Mouse (Mus musculus): Measurements from ENCODE around the gene Mab21l3.
"Not testable (repeated sequence)": the region's sequence is repeated elsewhere in the genome, so short reads cannot be mapped to it uniquely, and the experiment has no call there.

Mab21l3 gene

DNA sequence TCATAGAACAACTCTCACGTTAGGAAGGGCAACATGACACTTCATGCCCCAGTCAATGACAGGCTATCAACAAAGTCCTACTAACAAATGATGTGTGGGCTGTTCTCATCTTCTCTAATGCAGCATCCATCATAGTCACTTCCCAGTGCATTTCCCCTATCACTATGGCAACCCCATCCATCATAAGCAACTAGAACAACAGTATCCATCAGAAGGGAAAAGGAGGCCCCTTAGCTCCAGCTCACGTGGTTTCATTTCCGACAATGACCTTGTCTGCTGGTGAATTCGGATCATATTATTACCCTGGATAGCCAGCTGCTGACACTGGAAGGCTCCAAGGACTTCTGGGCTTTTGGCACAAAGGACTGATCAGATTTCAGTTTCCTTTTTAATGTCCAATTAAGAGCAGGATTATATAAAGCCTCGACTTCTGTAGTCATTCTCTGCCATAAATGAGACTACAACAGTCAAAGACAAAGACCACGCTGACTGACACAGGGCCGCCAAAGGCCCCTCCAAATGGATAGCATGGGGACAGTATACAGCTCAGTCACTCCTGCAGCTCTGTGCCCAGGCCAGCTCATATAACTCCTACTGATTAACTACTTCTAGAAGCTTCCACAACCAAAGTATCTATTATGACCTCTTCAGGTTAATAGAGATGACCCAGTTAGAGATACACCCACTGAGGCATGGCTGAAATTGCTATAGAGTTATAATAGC, 6.2 kb downstream of the Mab21l3 start:
- no peak for DNase-seq (ENCODE audit: low read depth in 1 of 2, low spot score in 2 of 2)

DNA sequence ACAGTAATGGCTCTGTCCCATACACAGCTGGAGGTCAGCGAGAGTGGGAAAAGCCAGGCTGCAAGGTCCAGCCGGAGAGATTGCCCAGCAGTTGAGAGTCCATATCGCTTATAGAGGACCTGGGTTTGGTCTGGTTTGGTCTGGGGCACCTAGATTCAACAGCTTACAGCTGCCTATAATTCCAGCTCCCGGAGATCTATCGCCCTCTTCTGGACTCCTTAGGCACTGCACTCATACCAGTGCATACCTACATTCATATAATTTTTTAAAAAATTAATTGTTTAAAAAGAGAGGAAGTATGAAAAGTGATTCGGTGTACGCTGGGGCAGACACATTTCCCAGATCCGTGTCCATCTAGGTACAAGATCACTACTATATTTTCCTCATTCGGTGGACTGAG, 9.4 kb downstream of the Mab21l3 start:
- no peak for DNase-seq (ENCODE audit: low read depth in 1 of 2, low spot score in 2 of 2)

DNA sequence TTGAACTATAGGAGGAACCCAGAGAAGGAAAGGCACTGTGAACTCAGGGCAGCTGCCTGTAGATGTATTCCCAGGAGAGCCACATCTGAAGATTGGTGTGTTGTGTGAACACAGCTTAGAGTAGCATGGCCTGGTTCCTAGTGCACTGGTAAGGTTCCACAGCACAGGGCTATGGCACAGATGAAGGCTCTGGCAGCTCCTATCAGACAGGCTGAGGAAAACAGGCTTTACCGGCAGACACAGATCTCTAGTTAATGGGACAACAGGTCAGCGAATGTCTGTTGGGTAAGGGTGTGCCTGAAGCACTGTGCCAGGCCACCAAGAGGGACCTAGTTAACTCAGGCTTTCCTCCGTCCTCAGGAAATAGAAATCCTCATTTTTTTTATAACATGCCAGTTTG, 11.8 kb downstream of the Mab21l3 start:
- DNase-seq (ENCODE audit: low read depth in 1 of 2, low spot score in 2 of 2), result no peak

DNA sequence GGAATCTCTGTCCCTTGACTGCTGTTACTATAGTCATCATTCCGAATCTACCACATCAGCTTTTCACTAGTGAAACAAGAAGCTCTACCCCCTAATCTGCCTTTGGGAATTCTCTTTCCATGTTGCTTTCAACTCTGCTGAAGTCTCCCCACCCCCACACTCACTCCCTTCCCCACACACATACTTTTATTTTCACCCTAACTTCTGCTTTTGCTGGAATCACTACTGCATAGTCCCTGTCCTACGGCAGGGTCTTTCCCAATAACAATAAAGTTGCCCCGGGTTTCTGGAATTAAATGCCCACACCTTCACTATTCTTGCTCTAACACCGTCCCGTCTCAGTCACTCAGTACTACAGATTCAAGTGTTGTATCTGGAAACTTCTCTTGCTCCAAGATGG, 12.2 kb downstream of the Mab21l3 start:
- DNase-seq (ENCODE audit: low read depth in 1 of 2, low spot score in 2 of 2), result no peak

DNA sequence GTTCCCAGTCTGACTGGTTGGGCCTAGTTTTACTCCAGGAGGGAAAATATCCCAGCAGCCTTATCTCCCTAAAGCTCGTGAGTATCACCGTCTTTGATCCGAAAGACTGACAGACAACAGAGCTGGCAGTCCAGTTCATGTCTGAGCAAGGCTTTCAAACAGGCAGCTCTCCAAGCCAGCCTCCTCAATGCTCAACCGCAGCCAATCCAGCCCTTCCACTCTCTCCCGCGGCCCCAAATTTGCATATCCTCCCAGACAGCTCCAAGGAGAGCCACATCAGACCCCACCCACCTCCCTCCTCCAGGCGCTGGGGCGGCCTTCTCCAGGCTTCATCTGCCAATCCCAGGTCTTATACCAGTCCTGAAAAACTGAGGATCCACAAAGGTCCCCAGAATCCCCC, 12.7 kb downstream of the Mab21l3 start:
- no peak for DNase-seq (ENCODE audit: low read depth in 1 of 2, low spot score in 2 of 2)

GRCm38 (mm10) chr3:101831189-101831858, 17.4 kb downstream of the Mab21l3 start:
- no peak for DNase-seq (ENCODE audit: low read depth in 1 of 2, low spot score in 2 of 2)

GRCm38 (mm10) chr3:101829881-101830616, 18.7 kb downstream of the Mab21l3 start:
- DNase-seq (ENCODE audit: low read depth in 1 of 2, low spot score in 2 of 2), result no peak

GRCm38 (mm10) chr3:101828595-101828994, 20.2 kb downstream of the Mab21l3 start:
- no peak for DNase-seq (ENCODE audit: low read depth in 1 of 2, low spot score in 2 of 2)

DNA sequence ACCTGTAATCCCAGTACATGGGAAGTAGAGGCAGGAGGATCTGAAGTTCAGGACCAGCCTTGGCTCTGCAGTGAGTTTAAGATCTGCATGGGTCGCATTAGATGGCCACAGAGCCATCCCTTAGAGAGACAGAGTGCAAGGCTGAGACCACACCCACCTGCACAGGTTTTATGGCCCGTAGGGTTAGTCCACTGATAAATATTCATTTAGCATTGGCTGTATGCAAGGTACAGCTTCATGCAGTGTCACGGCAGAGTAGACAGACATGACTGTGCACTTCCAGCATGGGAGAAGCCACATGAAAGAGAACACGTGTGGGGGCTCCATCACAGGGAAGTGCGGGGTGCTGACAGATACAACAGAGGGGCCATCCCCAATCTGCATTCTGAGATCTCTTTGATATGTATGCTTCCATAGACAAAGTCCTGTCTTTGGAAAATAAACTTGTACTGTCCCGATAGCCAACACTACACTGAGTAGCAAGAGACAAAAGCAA, 21.5 kb downstream of the Mab21l3 start:
- DNase-seq (ENCODE audit: low read depth in 1 of 2, low spot score in 2 of 2), result no peak

DNA sequence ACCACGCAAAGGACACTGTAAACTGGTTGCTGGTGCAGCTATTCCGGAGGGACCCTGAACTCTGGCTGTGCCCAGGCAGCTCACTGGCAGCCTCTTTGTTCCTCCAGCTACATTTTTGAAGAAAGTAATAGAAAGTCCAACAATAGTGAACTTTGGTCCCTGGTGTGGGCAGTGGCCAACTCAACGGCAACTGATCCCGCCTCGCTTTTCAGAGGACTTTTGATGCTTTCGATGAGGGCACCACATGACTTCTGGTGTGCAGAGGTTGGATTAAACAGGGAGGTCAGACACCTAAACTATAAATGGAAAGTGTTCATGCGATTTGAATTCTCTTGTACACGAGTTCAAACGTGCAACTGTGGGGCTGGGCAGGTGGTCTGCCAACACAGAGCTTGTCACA, 24.4 kb downstream of the Mab21l3 start:
- no peak for DNase-seq (ENCODE audit: low read depth in 1 of 2, low spot score in 2 of 2)

DNA sequence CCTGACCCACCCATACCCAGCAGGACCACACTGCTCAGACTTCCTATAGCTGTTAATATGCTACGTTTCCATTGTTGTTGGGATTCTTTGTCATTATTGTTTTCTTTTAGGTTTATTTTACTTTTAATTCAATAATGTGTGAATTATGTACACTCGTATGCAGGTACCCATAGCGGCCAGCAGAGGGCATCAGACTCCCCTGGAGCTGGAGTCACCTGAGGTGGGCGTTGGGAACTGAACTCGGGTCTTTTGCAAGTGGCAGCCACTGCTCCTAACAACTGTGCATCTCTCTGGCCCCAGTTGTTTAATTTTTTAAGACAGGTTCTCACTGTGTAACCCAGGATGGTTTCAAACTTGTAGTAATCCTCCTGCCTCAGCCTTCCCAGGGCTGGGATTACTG, 26.7 kb downstream of the Mab21l3 start:
- DNase-seq (ENCODE audit: low read depth in 1 of 2, low spot score in 2 of 2), result no peak

- not testable (repeated sequence) for DNase-seq (ENCODE audit: low read depth in 1 of 2, low spot score in 2 of 2)
These were observed 28.1 kb downstream of the Mab21l3 start for GRCm38 (mm10) chr3:101820708-101821107.

GRCm38 (mm10) chr3:101816006-101816405, 32.8 kb downstream of the Mab21l3 start:
- no peak for DNase-seq (ENCODE audit: low read depth in 1 of 2, low spot score in 2 of 2)

DNA sequence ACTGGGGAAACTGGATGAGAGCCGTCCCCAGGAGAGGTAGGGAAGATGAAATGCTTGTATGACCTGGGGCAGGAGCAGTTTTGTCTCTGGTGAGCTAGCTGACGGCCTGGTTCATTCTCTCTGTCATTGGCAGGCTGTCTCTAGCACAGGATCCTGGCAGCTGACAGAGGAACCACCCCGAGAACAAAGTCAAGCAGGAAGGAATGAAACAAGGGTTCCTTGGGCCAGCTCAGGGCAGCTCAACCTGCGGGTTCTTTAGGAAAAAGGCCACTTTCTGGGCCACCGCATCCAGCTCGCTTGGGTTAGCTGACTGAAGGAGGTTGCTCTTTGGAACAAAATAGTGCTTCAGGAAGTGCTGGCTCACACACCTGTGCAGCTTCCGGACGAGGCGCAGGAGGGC, 34.0 kb downstream of the Mab21l3 start:
- DNase-seq (ENCODE audit: low read depth in 1 of 2, low spot score in 2 of 2), result no peak

- DNase-seq (ENCODE audit: low read depth in 1 of 2, low spot score in 2 of 2), result peak in 1 of 2 experiments; percentile 36
These were observed 36.3 kb downstream of the Mab21l3 start for GRCm38 (mm10) chr3:101812341-101812962.

DNA sequence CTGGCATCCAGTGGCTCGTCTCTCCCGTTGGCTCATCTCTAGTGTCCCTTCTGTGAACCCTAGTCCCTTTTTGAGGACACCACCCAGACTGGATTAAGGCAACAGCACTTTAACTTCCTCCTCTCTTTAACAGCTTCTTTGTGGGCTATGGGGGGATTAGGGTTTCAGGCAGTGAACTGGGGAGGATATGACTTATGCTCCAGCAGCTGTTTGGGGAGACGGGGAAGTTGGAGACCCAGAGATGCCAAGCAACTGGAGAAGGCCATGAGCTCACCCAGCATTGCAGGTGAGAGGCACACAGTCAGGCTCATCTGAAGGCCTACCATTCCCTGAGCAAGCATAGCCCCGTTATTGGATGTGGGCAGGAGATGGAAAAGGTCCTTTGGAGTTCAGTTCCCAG, 36.8 kb downstream of the Mab21l3 start:
- DNase-seq (ENCODE audit: low read depth in 1 of 2, low spot score in 2 of 2), result no peak

DNA sequence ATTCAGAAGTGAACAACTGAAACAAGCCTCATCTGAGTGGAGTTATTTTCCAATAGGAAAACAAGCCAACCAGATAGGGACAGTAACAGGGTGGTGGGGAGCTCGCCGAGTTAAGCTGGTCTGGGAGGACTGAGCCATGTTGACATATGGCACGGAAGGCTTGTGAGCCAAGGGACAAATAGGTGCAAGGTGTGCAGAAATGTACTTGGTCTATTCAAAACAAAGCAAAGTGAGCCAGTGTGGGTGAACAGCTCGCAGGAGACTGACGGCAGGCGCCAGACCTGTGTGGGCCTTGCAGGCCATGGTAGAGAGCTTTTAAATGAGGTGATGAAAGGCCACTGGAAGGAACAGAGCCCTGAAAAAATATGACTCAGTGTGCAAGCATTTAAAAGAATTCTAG, 41.1 kb downstream of the Mab21l3 start:
- no peak for DNase-seq (ENCODE audit: low read depth in 1 of 2, low spot score in 2 of 2)

DNA sequence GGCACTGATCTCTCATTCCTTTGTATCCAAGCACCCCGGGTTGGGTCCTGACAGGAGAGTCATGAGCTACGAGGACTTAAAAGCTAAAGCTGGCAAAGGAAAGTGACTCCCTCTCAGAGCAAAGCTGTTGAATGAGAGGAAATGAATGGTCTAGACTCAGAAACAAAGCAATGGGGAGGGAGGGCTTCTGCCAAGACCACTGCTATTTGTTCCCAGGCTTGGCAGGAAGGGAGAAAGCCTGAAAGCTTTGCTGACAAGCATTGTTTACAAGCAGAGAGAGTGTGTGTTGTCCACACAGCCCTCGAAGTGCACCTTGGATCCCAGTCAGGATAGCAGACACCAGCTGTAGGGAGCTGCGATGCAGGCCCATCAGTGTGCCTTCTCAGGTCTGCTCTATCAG, 41.8 kb downstream of the Mab21l3 start:
- no peak for DNase-seq (ENCODE audit: low read depth in 1 of 2, low spot score in 2 of 2)

DNA sequence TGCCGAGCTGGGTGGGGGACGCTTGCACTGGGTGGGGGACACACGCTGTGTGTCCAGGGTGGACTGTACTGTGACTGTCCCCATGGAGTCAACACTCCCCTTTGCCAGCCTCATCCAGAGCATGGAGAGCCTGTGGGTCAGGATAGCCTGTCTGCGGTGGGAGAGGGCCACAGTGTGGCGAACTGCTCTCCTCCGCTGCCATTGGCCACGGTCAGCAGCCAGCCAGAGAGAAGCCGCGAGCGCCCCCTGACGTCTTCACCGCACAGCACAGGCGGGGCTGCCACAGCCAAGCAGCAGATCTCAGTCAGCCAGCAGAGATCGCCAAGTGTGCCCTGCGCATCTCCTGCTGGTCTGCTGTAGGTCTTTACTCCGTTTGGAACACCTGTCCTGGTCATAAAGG, 42.6 kb downstream of the Mab21l3 start:
- peak in 1 of 2 experiments; percentile 57 for DNase-seq (ENCODE audit: low read depth in 1 of 2, low spot score in 2 of 2)

DNA sequence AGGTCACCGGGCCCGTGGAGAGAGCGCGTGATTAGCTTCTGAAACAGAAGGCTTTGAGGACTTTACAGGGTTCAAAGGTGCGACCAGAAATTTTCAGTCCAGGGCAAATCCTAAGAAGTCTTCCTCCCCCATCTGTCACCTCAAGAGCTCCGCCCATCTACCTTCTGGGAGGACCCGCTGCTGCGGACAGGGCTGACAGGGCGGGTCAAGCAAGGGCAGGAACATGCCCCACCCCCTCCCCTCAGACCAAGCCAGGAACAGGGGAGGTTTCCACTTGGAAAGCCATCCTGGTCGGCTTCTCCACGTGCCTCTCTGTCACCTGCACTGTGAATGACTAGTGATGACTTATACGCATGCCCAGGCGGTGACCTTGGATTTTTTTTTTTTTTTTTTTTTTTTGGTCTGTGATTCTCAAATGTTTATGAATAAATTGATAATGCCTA, 43.2 kb downstream of the Mab21l3 start:
- no peak for DNase-seq (ENCODE audit: low read depth in 1 of 2, low spot score in 2 of 2)

DNA sequence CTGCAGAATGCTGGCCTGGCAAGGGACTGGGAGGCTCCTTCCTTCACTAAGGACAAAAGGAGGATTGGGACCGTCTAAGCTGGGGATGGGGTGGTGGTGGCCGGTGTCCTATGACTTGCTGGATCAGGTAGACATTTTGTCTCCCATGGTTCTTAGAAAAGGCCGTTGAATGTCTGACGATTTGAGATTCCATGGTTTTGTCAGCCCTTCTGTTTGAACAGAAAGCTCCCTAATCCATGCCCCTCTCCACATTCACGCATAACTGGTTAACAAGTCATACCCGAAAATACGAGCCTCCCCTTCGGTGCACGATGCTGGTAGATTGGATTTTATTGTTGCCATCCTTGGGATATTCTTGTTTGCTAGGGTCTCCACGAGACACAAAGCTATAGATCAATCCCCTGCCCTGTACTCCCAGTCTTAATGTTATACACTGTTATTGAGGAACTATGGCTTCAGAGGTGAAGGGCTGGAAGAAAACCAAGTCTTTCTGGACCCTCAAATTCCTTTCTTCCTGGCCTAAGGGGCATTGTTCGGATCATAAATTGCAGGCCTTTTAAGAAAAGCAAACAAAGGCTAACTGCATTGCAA, 43.7 kb downstream of the Mab21l3 start:
- no peak for DNase-seq (ENCODE audit: low read depth in 1 of 2, low spot score in 2 of 2)

Data from monocyte, adult 2 months (primary cell).